Mouse (Mus musculus): ENCODE measurements around the gene Prss22.
A peak's percentile ranks its signal among the peaks of the same experiment; 100 is the strongest.
"Not testable (repeated sequence)": the region's sequence is repeated elsewhere in the genome, so short reads cannot be mapped to it uniquely, and the experiment has no call there.

Prss22 gene

GRCm38 (mm10) chr17:23994667-23995066 is 3.2 kb downstream of the Prss22 start:
- DNase-seq = no peak

GRCm38 (mm10) chr17:23993559-23994428 is 4.1 kb downstream of the Prss22 start:
- DNase-seq = peak; percentile 70 to 88

GRCm38 (mm10) chr17:23992789-23993553 is 4.9 kb downstream of the Prss22 start:
- no peak for DNase-seq

GRCm38 (mm10) chr17:23989802-23990201 is 8.1 kb downstream of the Prss22 start:
- DNase-seq = no peak

- DNase-seq = no peak
Observed at GRCm38 (mm10) chr17:23984989-23985388, 12.9 kb downstream of the Prss22 start.

- no peak for DNase-seq
Observed at GRCm38 (mm10) chr17:23982912-23983311, 15.0 kb downstream of the Prss22 start.

- DNase-seq = no peak
Observed at GRCm38 (mm10) chr17:23980297-23980909, 17.5 kb downstream of the Prss22 start, which contains the start of gene Prss30. Prss30 (minus strand) TSS chr17:23980566.

GRCm38 (mm10) chr17:23979471-23979870 is 18.4 kb downstream of the Prss22 start:
- no peak for DNase-seq

GRCm38 (mm10) chr17:23976665-23977064 is 21.2 kb downstream of the Prss22 start:
- DNase-seq = no peak

- no peak for DNase-seq
Observed at GRCm38 (mm10) chr17:23971315-23971714, 26.6 kb downstream of the Prss22 start.

- peak; percentile 42 to 72 for DNase-seq
Observed at GRCm38 (mm10) chr17:23969231-23969630, 28.7 kb downstream of the Prss22 start.

GRCm38 (mm10) chr17:23968780-23969179 is 29.1 kb downstream of the Prss22 start:
- no peak for DNase-seq

GRCm38 (mm10) chr17:23966658-23967401 is 31.1 kb downstream of the Prss22 start:
- peak in 1 of 2 experiments; percentile 16 for DNase-seq

GRCm38 (mm10) chr17:23965805-23966425 is 32.0 kb downstream of the Prss22 start:
- no peak for DNase-seq

- no peak for DNase-seq
Observed at GRCm38 (mm10) chr17:23961573-23962122, 36.3 kb downstream of the Prss22 start.

GRCm38 (mm10) chr17:23960084-23960738 is 37.7 kb downstream of the Prss22 start:
- peak; percentile 31 to 67 for DNase-seq

GRCm38 (mm10) chr17:23955174-23955573 is 42.7 kb downstream of the Prss22 start, which contains the start of gene Sbpl:
Sbpl (minus strand) TSS chr17:23955274.
- no peak for DNase-seq

- DNase-seq = not testable (repeated sequence)
Observed at GRCm38 (mm10) chr17:23950828-23951227, 47.1 kb downstream of the Prss22 start.

- no peak for DNase-seq
Observed at GRCm38 (mm10) chr17:23949068-23949467, 48.8 kb downstream of the Prss22 start.

GRCm38 (mm10) chr17:23947486-23947885 is 50.4 kb downstream of the Prss22 start:
- DNase-seq = not testable (repeated sequence)
